Mouse (Mus musculus) embryonic facial prominence, embryonic 10.5 days (tissue): Measurements from ENCODE around the gene Gch1. TPM values are rescaled to one million over a fixed set of nuclear protein-coding genes. Genes with fewer than 3 reads are reported as not detected.

Source experiments
- DNase-seq: peaks from one replicate; pipeline ENCODE4 v3.0.0-alpha.2; 2017; ENCODE audit warnings: low spot score
- H3K27ac ChIP-seq: fragments of 300-500 bp; sonication (generic); replicated peaks from 2 replicates; pipeline ENCODE4 v1.5.1; 2016; ENCODE audit warnings: mild to moderate bottlenecking
- H3K27me3 ChIP-seq: fragments of 300-500 bp; sonication (generic); replicated peaks from 2 replicates; pipeline ENCODE4 v1.6.1; 2016; ENCODE audit warnings: low read depth, mild to moderate bottlenecking; ENCODE audit not compliant: poor library complexity, severe bottlenecking
- H3K36me3 ChIP-seq: fragments of 300-500 bp; sonication (generic); replicated peaks from 2 replicates; pipeline ENCODE4 v1.6.1; 2016; ENCODE audit warnings: mild to moderate bottlenecking, moderate library complexity
- H3K4me1 ChIP-seq: fragments of 300-500 bp; sonication (generic); 2 replicates; pipeline ENCODE4 v1.6.1; 2016
- H3K4me3 ChIP-seq: fragments of 300-500 bp; sonication (generic); 2 replicates; pipeline ENCODE4 v1.5.1; 2016; ENCODE audit warnings: mild to moderate bottlenecking, moderate library complexity
- H3K9me3 ChIP-seq: fragments of 300-500 bp; sonication (generic); 2 replicates; pipeline ENCODE4 v1.6.1; 2016; ENCODE audit warnings: mild to moderate bottlenecking
- WGBS: fragments of 180-500 bp; shearing (Covaris S2); methylation state at CpG from one replicate; pipeline ENCODE4 v1.1.7; 2016; 5-methylcytosine and 5-hydroxymethylcytosine counted together
- polyA plus RNA-seq: library from polyadenylated mRNA; unstranded; fragments of >200 nt; fragmentation: Nextera tagmentation; extraction: Ambion mirVana; gene quantifications from 2 replicates; pipeline ENCODE4 v1.2.1, GENCODE M21; 2016

Gene Gch1
- polyA plus RNA-seq, 1 experiment from 2014 or later, result 1.1 TPM

- no peaks in the 10 kb centered on the region for H3K36me3 ChIP-seq
- 30% methylated on average over 4 of the region's 4 CpGs for WGBS
These were observed 4.9 kb upstream of the Gch1 start for GRCm38 (mm10) chr14:47194096-47194495.

GRCm38 (mm10) chr14:47193506-47193905 lies 4.3 kb upstream of the Gch1 start:
- H3K27me3 ChIP-seq, result peaks cover 14% of the 10 kb centered on the region
- no peak overlapping the region for H3K4me3 ChIP-seq
- peaks cover 6% of the 10 kb centered on the region for H3K4me1 ChIP-seq
- H3K36me3 ChIP-seq, result no peaks in the 10 kb centered on the region
- no peaks in the 10 kb centered on the region for H3K9me3 ChIP-seq
- DNase-seq, result no peak
- H3K27ac ChIP-seq, result no peak overlapping the region
- WGBS, result 80% methylated on average over 6 of the region's 6 CpGs

More at GRCm38 (mm10) chr14:47194096-47194495, 4.9 kb upstream of the Gch1 start:
- Histone ChIP-seq H3K9me3 (no peaks in the 10 kb centered on the region), H3K4me3 (no peak overlapping the region), H3K4me1 (peaks cover under 1% of the 10 kb centered on the region; the same call in 1 of the 2 replicates), H3K27ac (no peak overlapping the region), H3K27me3 (peaks cover 8% of the 10 kb centered on the region; the same call in 1 of the 2 replicates)
- no peak for DNase-seq

GRCm38 (mm10) chr14:47191861-47192260 lies 2.6 kb upstream of the Gch1 start:
- WGBS, result 53% methylated on average over 5 of the region's 5 CpGs
- Histone ChIP-seq H3K27ac (no peak overlapping the region), H3K4me1 (peaks cover 11% of the 10 kb centered on the region), H3K27me3 (peaks cover 31% of the 10 kb centered on the region), H3K4me3 (no peak overlapping the region), H3K9me3 (no peaks in the 10 kb centered on the region), H3K36me3 (no peaks in the 10 kb centered on the region)
- DNase-seq, result no peak

GRCm38 (mm10) chr14:47190626-47191025 lies 1.4 kb upstream of the Gch1 start:
- Histone ChIP-seq H3K4me3 (no peak overlapping the region), H3K4me1 (peaks cover 11% of the 10 kb centered on the region), H3K27ac (no peak overlapping the region), H3K27me3 (peaks cover 36% of the 10 kb centered on the region), H3K9me3 (no peaks in the 10 kb centered on the region), H3K36me3 (no peaks in the 10 kb centered on the region)
- 75% methylated on average over 4 of the region's 4 CpGs for WGBS
- no peak for DNase-seq

GRCm38 (mm10) chr14:47189635-47189955 lies 382 bp upstream of the Gch1 start:
- Histone ChIP-seq H3K9me3 (no peaks in the 10 kb centered on the region), H3K4me3 (peak overlapping the region; percentile 90), H3K27ac (no peak overlapping the region), H3K4me1 (peaks cover 11% of the 10 kb centered on the region), H3K36me3 (no peaks in the 10 kb centered on the region), H3K27me3 (peaks cover 36% of the 10 kb centered on the region)
- no peak for DNase-seq
- WGBS, result 14% methylated on average over 8 of the region's 8 CpGs

GRCm38 (mm10) chr14:47188475-47188847 lies 752 bp downstream of the Gch1 start:
- H3K36me3 ChIP-seq, result no peaks in the 10 kb centered on the region
- 2% methylated on average over 16 of the region's 16 CpGs for WGBS
- peaks cover 36% of the 10 kb centered on the region for H3K27me3 ChIP-seq
- DNase-seq, result no peak
- H3K4me3 ChIP-seq, result peak overlapping the region; percentile 90
- H3K9me3 ChIP-seq, result no peaks in the 10 kb centered on the region
- H3K4me1 ChIP-seq, result peaks cover 11% of the 10 kb centered on the region
- H3K27ac ChIP-seq, result no peak overlapping the region

- Histone ChIP-seq H3K36me3 (no peaks in the 10 kb centered on the region), H3K4me3 (peak overlapping the region; percentile 90), H3K9me3 (no peaks in the 10 kb centered on the region), H3K27ac (no peak overlapping the region), H3K27me3 (peaks cover 36% of the 10 kb centered on the region), H3K4me1 (peaks cover 11% of the 10 kb centered on the region)
- 35% methylated on average over 12 of the region's 12 CpGs for WGBS
- DNase-seq, result peak; percentile 11
These were observed 1.4 kb downstream of the Gch1 start for GRCm38 (mm10) chr14:47187666-47188360.

- 25% methylated on average over 1 of the region's 1 CpGs for WGBS
- H3K9me3 ChIP-seq, result no peaks in the 10 kb centered on the region
- H3K27me3 ChIP-seq, result peaks cover 36% of the 10 kb centered on the region
- H3K27ac ChIP-seq, result no peak overlapping the region
- DNase-seq, result no peak
- H3K4me3 ChIP-seq, result no peak overlapping the region
- no peaks in the 10 kb centered on the region for H3K36me3 ChIP-seq
- peaks cover 11% of the 10 kb centered on the region for H3K4me1 ChIP-seq
These were observed 2.0 kb downstream of the Gch1 start for GRCm38 (mm10) chr14:47187261-47187660.

- peaks cover 11% of the 10 kb centered on the region for H3K4me1 ChIP-seq
- 82% methylated on average over 2 of the region's 2 CpGs for WGBS
- no peak for DNase-seq
- H3K27me3 ChIP-seq, result peaks cover 36% of the 10 kb centered on the region
- no peak overlapping the region for H3K4me3 ChIP-seq
- no peaks in the 10 kb centered on the region for H3K36me3 ChIP-seq
- H3K9me3 ChIP-seq, result no peaks in the 10 kb centered on the region
- no peak overlapping the region for H3K27ac ChIP-seq
These were observed 2.7 kb downstream of the Gch1 start for GRCm38 (mm10) chr14:47186561-47186960.

GRCm38 (mm10) chr14:47181497-47182290 lies 7.5 kb downstream of the Gch1 start:
- Histone ChIP-seq H3K27ac (no peak overlapping the region), H3K4me1 (peaks cover 8% of the 10 kb centered on the region), H3K36me3 (no peaks in the 10 kb centered on the region), H3K27me3 (peaks cover 3% of the 10 kb centered on the region; the same call in 1 of the 2 replicates), H3K9me3 (no peaks in the 10 kb centered on the region), H3K4me3 (no peak overlapping the region)
- DNase-seq, result peak; percentile 20
- 68% methylated on average over 11 of the region's 11 CpGs for WGBS

GRCm38 (mm10) chr14:47178851-47179250 lies 10.4 kb downstream of the Gch1 start:
- no peaks in the 10 kb centered on the region for H3K36me3 ChIP-seq
- no peak for DNase-seq

GRCm38 (mm10) chr14:47177846-47178414 lies 11.3 kb downstream of the Gch1 start:
- no peaks in the 10 kb centered on the region for H3K27me3 ChIP-seq
- peak overlapping the region; percentile 48; the same call in 1 of the 2 replicates for H3K27ac ChIP-seq
- WGBS, result 44% methylated on average over 13 of the region's 13 CpGs
- H3K4me1 ChIP-seq, result peaks cover 8% of the 10 kb centered on the region
- DNase-seq, result peak; percentile 50
- no peak overlapping the region for H3K4me3 ChIP-seq
- H3K36me3 ChIP-seq, result no peaks in the 10 kb centered on the region
- H3K9me3 ChIP-seq, result no peaks in the 10 kb centered on the region

More at GRCm38 (mm10) chr14:47178851-47179250, 10.4 kb downstream of the Gch1 start:
- no peak overlapping the region for H3K27ac ChIP-seq
- H3K4me3 ChIP-seq, result no peak overlapping the region
- WGBS, result 87% methylated on average over 5 of the region's 5 CpGs
- H3K4me1 ChIP-seq, result peaks cover 8% of the 10 kb centered on the region
- no peaks in the 10 kb centered on the region for H3K9me3 ChIP-seq
- H3K27me3 ChIP-seq, result no peaks in the 10 kb centered on the region
